Mouse (Mus musculus): ENCODE results near the gene Hmgcl. TPM values are rescaled to one million over a fixed set of nuclear protein-coding genes. Genes with fewer than 3 reads are reported as not detected.
A peak's percentile ranks its signal among the peaks of the same experiment; 100 is the strongest.

Hmgcl gene
- polyA plus RNA-seq, 1 experiment, result 10.2 TPM

- Histone ChIP-seq H3K36me3 (ENCODE audit: control insufficient read depth, insufficient read depth, low read length) (no peaks in the 10 kb centered on the region), H3K27ac (ENCODE audit: control insufficient read depth, insufficient read depth, low read depth, low read length) (no peak overlapping the region), H3K4me3 (ENCODE audit: control insufficient read depth, low read depth, low read length) (no peak overlapping the region), H3K27me3 (ENCODE audit: control insufficient read depth, insufficient read depth, low read length) (no peaks in the 10 kb centered on the region), H3K4me1 (ENCODE audit: control insufficient read depth, insufficient read depth, low read length) (peaks cover 11% of the 10 kb centered on the region)
- no peak for TF ChIP-seq POLR2A (IDR thresholded peaks at IDR 0.05; ENCODE audit: control insufficient read depth, low read depth, low read length)
- no peak for TF ChIP-seq CTCF (IDR thresholded peaks at IDR 0.05; ENCODE audit: control insufficient read depth, insufficient read depth, insufficient replicate concordance, low read depth, low read length)
Observed at GRCm38 (mm10) chr4:135948142-135948541, 1.9 kb downstream of the Hmgcl start.

- Histone ChIP-seq H3K4me1 (ENCODE audit: control insufficient read depth, insufficient read depth, low read length) (peaks cover 11% of the 10 kb centered on the region), H3K4me3 (ENCODE audit: control insufficient read depth, low read depth, low read length) (no peak overlapping the region), H3K27ac (ENCODE audit: control insufficient read depth, insufficient read depth, low read depth, low read length) (no peak overlapping the region), H3K27me3 (ENCODE audit: control insufficient read depth, insufficient read depth, low read length) (no peaks in the 10 kb centered on the region), H3K36me3 (ENCODE audit: control insufficient read depth, insufficient read depth, low read length) (no peaks in the 10 kb centered on the region)
- TF ChIP-seq POLR2A (IDR thresholded peaks at IDR 0.05; ENCODE audit: control insufficient read depth, low read depth, low read length), result no peak
- no peak for TF ChIP-seq CTCF (IDR thresholded peaks at IDR 0.05; ENCODE audit: control insufficient read depth, insufficient read depth, insufficient replicate concordance, low read depth, low read length)
Observed at GRCm38 (mm10) chr4:135949475-135949874, 3.2 kb downstream of the Hmgcl start.

GRCm38 (mm10) chr4:135949911-135950310, 3.7 kb downstream of the Hmgcl start:
- Histone ChIP-seq H3K27ac (ENCODE audit: control insufficient read depth, insufficient read depth, low read depth, low read length) (no peak overlapping the region), H3K4me1 (ENCODE audit: control insufficient read depth, insufficient read depth, low read length) (peaks cover 11% of the 10 kb centered on the region), H3K36me3 (ENCODE audit: control insufficient read depth, insufficient read depth, low read length) (no peaks in the 10 kb centered on the region), H3K27me3 (ENCODE audit: control insufficient read depth, insufficient read depth, low read length) (no peaks in the 10 kb centered on the region), H3K4me3 (ENCODE audit: control insufficient read depth, low read depth, low read length) (no peak overlapping the region)
- TF ChIP-seq POLR2A (IDR thresholded peaks at IDR 0.05; ENCODE audit: control insufficient read depth, low read depth, low read length) (no peak), CTCF (IDR thresholded peaks at IDR 0.05; ENCODE audit: control insufficient read depth, insufficient read depth, insufficient replicate concordance, low read depth, low read length) (no peak)

GRCm38 (mm10) chr4:135950365-135950764, 4.1 kb downstream of the Hmgcl start:
- TF ChIP-seq CTCF (IDR thresholded peaks at IDR 0.05; ENCODE audit: control insufficient read depth, insufficient read depth, insufficient replicate concordance, low read depth, low read length), result no peak
- no peak for TF ChIP-seq POLR2A (IDR thresholded peaks at IDR 0.05; ENCODE audit: control insufficient read depth, low read depth, low read length)
- Histone ChIP-seq H3K4me3 (ENCODE audit: control insufficient read depth, low read depth, low read length) (no peak overlapping the region), H3K27ac (ENCODE audit: control insufficient read depth, insufficient read depth, low read depth, low read length) (no peak overlapping the region), H3K4me1 (ENCODE audit: control insufficient read depth, insufficient read depth, low read length) (peaks cover 11% of the 10 kb centered on the region), H3K27me3 (ENCODE audit: control insufficient read depth, insufficient read depth, low read length) (no peaks in the 10 kb centered on the region), H3K36me3 (ENCODE audit: control insufficient read depth, insufficient read depth, low read length) (no peaks in the 10 kb centered on the region)

- no peaks in the 10 kb centered on the region for H3K36me3 ChIP-seq (ENCODE audit: control insufficient read depth, insufficient read depth, low read length)
- H3K27me3 ChIP-seq (ENCODE audit: control insufficient read depth, insufficient read depth, low read length), result no peaks in the 10 kb centered on the region
- H3K27ac ChIP-seq (ENCODE audit: control insufficient read depth, insufficient read depth, low read depth, low read length), result no peak overlapping the region
- H3K4me1 ChIP-seq (ENCODE audit: control insufficient read depth, insufficient read depth, low read length), result peaks cover 6% of the 10 kb centered on the region
- no peak overlapping the region for H3K4me3 ChIP-seq (ENCODE audit: control insufficient read depth, low read depth, low read length)
- TF ChIP-seq CTCF (IDR thresholded peaks at IDR 0.05; ENCODE audit: control insufficient read depth, insufficient read depth, insufficient replicate concordance, low read depth, low read length) (peak; percentile 54; the same call in 1 of the 2 replicates), POLR2A (IDR thresholded peaks at IDR 0.05; ENCODE audit: control insufficient read depth, low read depth, low read length) (no peak)
Observed at GRCm38 (mm10) chr4:135951505-135951904, 5.3 kb downstream of the Hmgcl start.

- Histone ChIP-seq H3K27me3 (ENCODE audit: control insufficient read depth, insufficient read depth, low read length) (no peaks in the 10 kb centered on the region), H3K27ac (ENCODE audit: control insufficient read depth, insufficient read depth, low read depth, low read length) (no peak overlapping the region), H3K4me1 (ENCODE audit: control insufficient read depth, insufficient read depth, low read length) (peaks cover 2% of the 10 kb centered on the region; the same call in 1 of the 2 replicates), H3K4me3 (ENCODE audit: control insufficient read depth, low read depth, low read length) (no peak overlapping the region), H3K36me3 (ENCODE audit: control insufficient read depth, insufficient read depth, low read length) (no peaks in the 10 kb centered on the region)
- TF ChIP-seq CTCF (IDR thresholded peaks at IDR 0.05; ENCODE audit: control insufficient read depth, insufficient read depth, insufficient replicate concordance, low read depth, low read length) (no peak), POLR2A (IDR thresholded peaks at IDR 0.05; ENCODE audit: control insufficient read depth, low read depth, low read length) (no peak)
Observed at GRCm38 (mm10) chr4:135953179-135953578, 6.9 kb downstream of the Hmgcl start.

- no peaks in the 10 kb centered on the region for H3K36me3 ChIP-seq (ENCODE audit: control insufficient read depth, insufficient read depth, low read length)
Observed at GRCm38 (mm10) chr4:135954241-135954640, 8.0 kb downstream of the Hmgcl start.

GRCm38 (mm10) chr4:135955886-135956285, 9.6 kb downstream of the Hmgcl start:
- H3K36me3 ChIP-seq (ENCODE audit: control insufficient read depth, insufficient read depth, low read length), result no peaks in the 10 kb centered on the region

More at GRCm38 (mm10) chr4:135954241-135954640, 8.0 kb downstream of the Hmgcl start:
- no peak overlapping the region for H3K4me3 ChIP-seq (ENCODE audit: control insufficient read depth, low read depth, low read length)
- no peak overlapping the region for H3K27ac ChIP-seq (ENCODE audit: control insufficient read depth, insufficient read depth, low read depth, low read length)
- TF ChIP-seq POLR2A (IDR thresholded peaks at IDR 0.05; ENCODE audit: control insufficient read depth, low read depth, low read length) (no peak), CTCF (IDR thresholded peaks at IDR 0.05; ENCODE audit: control insufficient read depth, insufficient read depth, insufficient replicate concordance, low read depth, low read length) (peak; percentile 89; the same call in 1 of the 2 replicates)
- H3K4me1 ChIP-seq (ENCODE audit: control insufficient read depth, insufficient read depth, low read length), result peaks cover 2% of the 10 kb centered on the region; the same call in 1 of the 2 replicates
- H3K27me3 ChIP-seq (ENCODE audit: control insufficient read depth, insufficient read depth, low read length), result no peaks in the 10 kb centered on the region

More at GRCm38 (mm10) chr4:135955886-135956285, 9.6 kb downstream of the Hmgcl start:
- H3K4me3 ChIP-seq (ENCODE audit: control insufficient read depth, low read depth, low read length), result no peak overlapping the region
- H3K27me3 ChIP-seq (ENCODE audit: control insufficient read depth, insufficient read depth, low read length), result no peaks in the 10 kb centered on the region
- TF ChIP-seq CTCF (IDR thresholded peaks at IDR 0.05; ENCODE audit: control insufficient read depth, insufficient read depth, insufficient replicate concordance, low read depth, low read length), result no peak
- TF ChIP-seq POLR2A (IDR thresholded peaks at IDR 0.05; ENCODE audit: control insufficient read depth, low read depth, low read length), result no peak
- H3K4me1 ChIP-seq (ENCODE audit: control insufficient read depth, insufficient read depth, low read length), result peaks cover 2% of the 10 kb centered on the region; the same call in 1 of the 2 replicates
- no peak overlapping the region for H3K27ac ChIP-seq (ENCODE audit: control insufficient read depth, insufficient read depth, low read depth, low read length)

All from testis, adult 2 months (tissue).